In genomic region chr5:67016450-67016849, GRCm38 (mm10) we compare ENCODE assay signal across 7 mouse cellular contexts.
DNase-seq lines count a peak whose midpoint lies in the region; ATAC-seq and TF ChIP-seq lines count a peak whose summit lies in the region.

No protein-coding gene starts in this region.

- H3K36me3 ChIP-seq in forebrain, embryonic 15.5 days: peaks cover 5% of the 10 kb centered on the region; the same call in 1 of the 2 replicates
- H3K36me3 ChIP-seq in hindbrain, embryonic 14.5 days (replicated peaks; ENCODE audit: control insufficient read depth, insufficient read depth): peaks cover 13% of the 10 kb centered on the region; the same call in 1 of the 2 replicates
- H3K36me3 ChIP-seq in midbrain, embryonic 13.5 days: peaks cover 10% of the 10 kb centered on the region; the same call in 1 of the 2 replicates
- H3K36me3 ChIP-seq in spleen, adult 2 months (ENCODE audit: control insufficient read depth, insufficient read depth, low read length): no peaks in the 10 kb centered on the region

- TF ChIP-seq POLR2A in spleen, adult 2 months (IDR thresholded peaks at IDR 0.05; ENCODE audit: low read depth, low read length): no peak

- intact Hi-C loops in left cerebral cortex, postnatal 10 days (cut with DNase I): loop anchor here (2.0 to 5.0 kb wide), 2 partner anchors 304 to 318 kb away; no protein-coding TSS in a partner anchor

- H3K9me3 ChIP-seq in forebrain, embryonic 15.5 days: no peaks in the 10 kb centered on the region
- no peaks in the 10 kb centered on the region for H3K9me3 ChIP-seq in hindbrain, embryonic 14.5 days (ENCODE audit: control insufficient read depth, low read length)
- no peaks in the 10 kb centered on the region for H3K9me3 ChIP-seq in midbrain, embryonic 13.5 days

- H3K4me3 ChIP-seq in forebrain, embryonic 15.5 days: no peak overlapping the region
- H3K4me3 ChIP-seq in hindbrain, embryonic 14.5 days (replicated peaks; ENCODE audit: low read length): no peak overlapping the region
- H3K4me3 ChIP-seq in midbrain, embryonic 13.5 days (replicated peaks): no peak overlapping the region
- H3K4me3 ChIP-seq in spleen, adult 2 months (ENCODE audit: extremely low read depth, insufficient read depth, insufficient read length): no peak overlapping the region

- peaks cover 13% of the 10 kb centered on the region; the same call in 1 of the 2 replicates for H3K4me1 ChIP-seq in forebrain, embryonic 15.5 days
- H3K4me1 ChIP-seq in hindbrain, embryonic 14.5 days (replicated peaks; ENCODE audit: control insufficient read depth, insufficient read depth, low read length): no peaks in the 10 kb centered on the region
- no peaks in the 10 kb centered on the region for H3K4me1 ChIP-seq in midbrain, embryonic 13.5 days (replicated peaks)
- no peaks in the 10 kb centered on the region for H3K4me1 ChIP-seq in spleen, adult 2 months (ENCODE audit: control insufficient read depth, insufficient read depth, insufficient read length)

- no peak overlapping the region for H3K4me2 ChIP-seq in forebrain, embryonic 15.5 days (replicated peaks)
- H3K4me2 ChIP-seq in hindbrain, embryonic 14.5 days (replicated peaks): no peak overlapping the region
- H3K4me2 ChIP-seq in midbrain, embryonic 13.5 days (replicated peaks): no peak overlapping the region

- WGBS in forebrain, embryonic 15.5 days: 8% methylated on average over 7 of the region's 7 CpGs
- 12% methylated on average over 7 of the region's 7 CpGs for WGBS in hindbrain, embryonic 14.5 days
- 12% methylated on average over 7 of the region's 7 CpGs for WGBS in midbrain, embryonic 13.5 days
- 6% methylated on average over 7 of the region's 7 CpGs for WGBS in spleen, adult 2 months

- H3K27me3 ChIP-seq in forebrain, embryonic 15.5 days: no peaks in the 10 kb centered on the region
- H3K27me3 ChIP-seq in hindbrain, embryonic 14.5 days (ENCODE audit: control insufficient read depth, insufficient read depth, low read length): no peaks in the 10 kb centered on the region
- H3K27me3 ChIP-seq in midbrain, embryonic 13.5 days: no peaks in the 10 kb centered on the region
- no peaks in the 10 kb centered on the region for H3K27me3 ChIP-seq in spleen, adult 2 months (ENCODE audit: control insufficient read depth, insufficient read depth, low read length)

- peak; percentile 81 for ATAC-seq in forebrain, embryonic 15.5 days (replicated peaks)
- peak; percentile 62; the same call in 1 of the 2 replicates for ATAC-seq in hindbrain, embryonic 14.5 days (ENCODE audit: low FRiP score)
- ATAC-seq in midbrain, embryonic 13.5 days: peak; percentile 72

- H3K9ac ChIP-seq in forebrain, embryonic 15.5 days (replicated peaks): no peak overlapping the region
- H3K9ac ChIP-seq in hindbrain, embryonic 14.5 days: no peak overlapping the region
- H3K9ac ChIP-seq in midbrain, embryonic 13.5 days (replicated peaks): no peak overlapping the region

- no peak overlapping the region for H3K27ac ChIP-seq in forebrain, embryonic 15.5 days (replicated peaks)
- H3K27ac ChIP-seq in hindbrain, embryonic 14.5 days: no peak overlapping the region
- no peak overlapping the region for H3K27ac ChIP-seq in midbrain, embryonic 13.5 days
- no peak overlapping the region for H3K27ac ChIP-seq in spleen, adult 2 months (ENCODE audit: insufficient read depth, low read length)

- TF ChIP-seq CTCF in spleen, adult 2 months (IDR thresholded peaks at IDR 0.05; ENCODE audit: extremely low read depth, insufficient read depth, insufficient read length, insufficient replicate concordance): peak; percentile 74; the same call in 1 of the 2 replicates

- peak; percentile 82 for DNase-seq in ZHBTc4 (ENCODE audit: low read depth, low spot score)
- peak; percentile 71 for DNase-seq in cerebellum, adult 11-12 months
- DNase-seq in hindbrain, embryonic 14.5 days (ENCODE audit: low spot score): peak; percentile 92
- peak; percentile 61 to 65 for DNase-seq in left cerebral cortex, postnatal 10 days (ENCODE audit: extremely low spot score in 1 of 2, low spot score in 2 of 2)
- DNase-seq in spleen, adult 2 months (ENCODE audit: low read depth in 1 of 2, low spot score in 2 of 2): peak in 1 of 2 experiments; percentile 33
